Mouse (Mus musculus): Measurements from ENCODE around the gene Gm884. TPM values are rescaled to one million over a fixed set of nuclear protein-coding genes. Genes with fewer than 3 reads are reported as not detected.
A peak's percentile ranks its signal among the peaks of the same experiment; 100 is the strongest.

The Gm884 gene
- polyA plus RNA-seq (2014; fragmentation: Nextera tagmentation; extraction: Ambion mirVana), result not detected in 2 replicates

DNA sequence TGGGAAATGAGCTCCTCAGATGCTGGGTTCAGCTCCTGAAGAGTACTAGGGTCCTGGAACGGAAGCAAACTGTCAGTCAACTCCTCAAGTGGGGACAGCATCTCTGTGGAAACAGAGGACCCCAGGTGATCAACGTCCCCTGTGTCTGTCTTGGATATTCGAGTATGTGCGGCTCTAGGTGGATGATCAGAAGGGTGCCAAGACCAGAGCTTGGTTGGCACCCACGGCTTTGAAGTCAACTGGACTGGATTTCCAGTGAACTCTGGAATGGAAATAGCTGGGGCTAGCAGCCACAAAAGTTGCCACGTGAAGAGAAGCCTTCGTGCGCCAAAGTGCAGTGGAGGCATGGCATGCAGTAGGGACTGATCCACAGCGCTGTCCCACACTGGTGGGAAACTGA is at the start of gene Gm884:
Gene Gm884 (minus strand): TSS at position 101 of the 400 bp plus-strand sequence.
- no peak within 1 kb of the TSS for H3K27ac ChIP-seq (ENCODE audit: low read depth, low read length)
- H3K9ac ChIP-seq (ENCODE audit: low read depth, low read length), result no peak within 1 kb of the TSS
- WGBS, result 84% methylated on average over 9 of the region's 9 CpGs
- no peak within 1 kb of the TSS for H3K4me2 ChIP-seq (replicated peaks; ENCODE audit: low read depth, low read length)
- DNase-seq (ENCODE audit: low spot score), result no peak
- no peaks in the 10 kb centered on the region for H3K9me3 ChIP-seq (ENCODE audit: control insufficient read depth, low read length)
- H3K4me3 ChIP-seq (ENCODE audit: low read depth, low read length), result no peak within 1 kb of the TSS
- H3K4me1 ChIP-seq (replicated peaks; ENCODE audit: control insufficient read depth, insufficient read depth, low read length), result no peaks in the 10 kb centered on the region
- no peaks in the 10 kb centered on the region for H3K27me3 ChIP-seq (ENCODE audit: control insufficient read depth, insufficient read depth, low read length)
- no peaks in the 10 kb centered on the region for H3K36me3 ChIP-seq (ENCODE audit: control insufficient read depth, insufficient read depth, low read length)
- no peak for ATAC-seq (ENCODE audit: low FRiP score)

DNA sequence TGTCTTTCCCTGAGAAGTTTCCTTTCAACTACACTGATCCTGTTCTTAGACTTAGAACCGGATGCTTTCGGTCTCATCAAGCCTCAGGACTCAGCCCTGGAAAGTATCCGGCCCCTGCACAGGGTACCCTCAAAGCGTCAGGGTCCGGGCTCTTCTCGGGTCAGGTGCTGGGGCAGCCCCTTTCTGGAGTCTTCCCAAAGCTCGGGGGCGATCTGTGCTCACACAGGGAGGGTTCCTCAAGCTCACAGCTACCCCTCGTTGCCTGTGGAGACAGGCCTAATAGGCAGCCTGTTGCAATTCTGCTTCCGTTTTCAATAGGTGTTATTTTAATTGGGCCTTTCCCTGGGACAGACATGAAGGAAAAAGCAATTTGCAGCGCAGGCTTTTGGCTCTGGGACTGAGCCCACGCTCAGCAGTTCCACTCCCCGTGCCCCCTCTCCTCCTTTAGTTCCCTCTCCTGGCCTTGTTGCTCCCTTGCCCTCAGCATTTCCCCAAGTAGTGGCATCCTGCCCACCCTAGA is 46.0 kb upstream of the Gm884 start:
- no peak overlapping the region for H3K27ac ChIP-seq (ENCODE audit: low read depth, low read length)
- H3K27me3 ChIP-seq (ENCODE audit: control insufficient read depth, insufficient read depth, low read length), result no peaks in the 10 kb centered on the region
- DNase-seq (ENCODE audit: low spot score) (no peak), ATAC-seq (ENCODE audit: low FRiP score) (no peak)
- H3K9ac ChIP-seq (ENCODE audit: low read depth, low read length), result no peak overlapping the region
- H3K4me2 ChIP-seq (replicated peaks; ENCODE audit: low read depth, low read length), result no peak overlapping the region
- 64% methylated on average over 13 of the region's 13 CpGs for WGBS
- H3K9me3 ChIP-seq (ENCODE audit: control insufficient read depth, low read length), result no peaks in the 10 kb centered on the region
- H3K4me1 ChIP-seq (replicated peaks; ENCODE audit: control insufficient read depth, insufficient read depth, low read length), result peaks cover 2% of the 10 kb centered on the region; the same call in 1 of the 2 replicates
- H3K36me3 ChIP-seq (ENCODE audit: control insufficient read depth, insufficient read depth, low read length), result no peaks in the 10 kb centered on the region
- H3K4me3 ChIP-seq (ENCODE audit: low read depth, low read length), result no peak overlapping the region

DNA sequence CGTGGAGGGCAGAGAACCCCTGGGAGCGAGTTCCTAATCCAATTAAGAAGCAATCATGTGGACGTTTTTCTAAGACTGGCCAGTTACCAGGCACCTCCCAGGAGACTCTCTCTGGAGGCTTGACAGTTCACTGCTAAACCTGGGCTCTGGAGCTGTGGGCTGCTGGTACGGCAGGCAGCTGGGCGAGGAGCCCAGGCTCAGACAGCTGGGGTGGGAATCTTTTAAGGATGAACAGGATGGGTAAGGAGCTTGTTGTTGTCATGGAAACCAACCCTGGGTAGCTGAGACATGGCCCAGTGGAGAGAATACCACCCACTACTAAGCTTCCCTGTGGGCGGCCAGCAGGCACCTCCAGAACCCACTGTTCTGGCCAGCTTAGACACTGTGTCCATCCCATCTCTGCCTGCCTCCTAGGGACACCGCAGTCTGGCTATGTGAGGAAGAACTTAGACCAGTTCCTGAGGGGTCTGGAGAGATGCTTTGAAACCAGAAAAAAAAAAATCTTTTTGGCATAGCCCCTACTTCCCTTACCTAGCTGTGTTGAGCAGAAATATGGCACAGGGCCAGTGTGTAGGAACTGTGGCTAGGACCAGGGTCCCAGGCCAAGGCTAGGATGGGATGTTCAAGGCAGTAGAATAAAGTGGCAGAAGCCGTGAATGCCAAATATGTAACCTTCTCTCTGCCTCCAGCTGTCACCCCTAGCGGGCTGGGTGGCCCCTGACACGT is 45.4 kb upstream of the Gm884 start:
- H3K9me3 ChIP-seq (ENCODE audit: control insufficient read depth, low read length), result no peaks in the 10 kb centered on the region
- H3K27ac ChIP-seq (ENCODE audit: low read depth, low read length), result no peak overlapping the region
- H3K4me2 ChIP-seq (replicated peaks; ENCODE audit: low read depth, low read length), result no peak overlapping the region
- ATAC-seq (ENCODE audit: low FRiP score), result no peak
- peaks cover 2% of the 10 kb centered on the region; the same call in 1 of the 2 replicates for H3K4me1 ChIP-seq (replicated peaks; ENCODE audit: control insufficient read depth, insufficient read depth, low read length)
- H3K4me3 ChIP-seq (ENCODE audit: low read depth, low read length), result no peak overlapping the region
- H3K36me3 ChIP-seq (ENCODE audit: control insufficient read depth, insufficient read depth, low read length), result no peaks in the 10 kb centered on the region
- H3K9ac ChIP-seq (ENCODE audit: low read depth, low read length), result no peak overlapping the region
- DNase-seq (ENCODE audit: low spot score), result peak; percentile 29
- 30% methylated on average over 10 of the region's 10 CpGs for WGBS
- H3K27me3 ChIP-seq (ENCODE audit: control insufficient read depth, insufficient read depth, low read length), result no peaks in the 10 kb centered on the region

GRCm38 (mm10) chr11:103665695-103666094 is 44.8 kb upstream of the Gm884 start:
- Histone ChIP-seq H3K27me3 (ENCODE audit: control insufficient read depth, insufficient read depth, low read length) (no peaks in the 10 kb centered on the region), H3K4me3 (ENCODE audit: low read depth, low read length) (no peak overlapping the region), H3K27ac (ENCODE audit: low read depth, low read length) (no peak overlapping the region), H3K36me3 (ENCODE audit: control insufficient read depth, insufficient read depth, low read length) (no peaks in the 10 kb centered on the region), H3K9me3 (ENCODE audit: control insufficient read depth, low read length) (no peaks in the 10 kb centered on the region), H3K9ac (ENCODE audit: low read depth, low read length) (no peak overlapping the region), H3K4me1 (replicated peaks; ENCODE audit: control insufficient read depth, insufficient read depth, low read length) (peaks cover 2% of the 10 kb centered on the region; the same call in 1 of the 2 replicates), H3K4me2 (replicated peaks; ENCODE audit: low read depth, low read length) (no peak overlapping the region)
- 67% methylated on average over 1 of the region's 1 CpGs for WGBS
- ATAC-seq (ENCODE audit: low FRiP score), result no peak
- DNase-seq (ENCODE audit: low spot score), result no peak

DNA sequence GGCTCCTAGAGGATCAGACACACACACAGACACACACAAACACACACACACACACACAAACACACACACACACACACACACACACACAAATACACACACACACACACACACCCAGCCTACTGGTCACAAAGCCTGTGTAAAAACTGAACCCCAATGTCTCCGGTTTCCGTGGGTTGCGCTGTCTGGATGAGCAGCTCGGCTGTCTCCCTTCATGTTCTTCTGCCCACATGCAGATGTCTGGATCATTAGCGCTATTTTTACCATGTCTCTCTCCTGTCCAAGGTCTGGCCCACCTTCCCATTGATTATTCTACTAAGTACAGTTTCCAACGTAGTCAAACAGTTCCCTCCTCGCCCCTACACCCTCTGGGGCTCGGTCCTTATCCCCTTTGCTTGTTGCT is 42.2 kb upstream of the Gm884 start:
- H3K4me2 ChIP-seq (replicated peaks; ENCODE audit: low read depth, low read length), result no peak overlapping the region

DNA sequence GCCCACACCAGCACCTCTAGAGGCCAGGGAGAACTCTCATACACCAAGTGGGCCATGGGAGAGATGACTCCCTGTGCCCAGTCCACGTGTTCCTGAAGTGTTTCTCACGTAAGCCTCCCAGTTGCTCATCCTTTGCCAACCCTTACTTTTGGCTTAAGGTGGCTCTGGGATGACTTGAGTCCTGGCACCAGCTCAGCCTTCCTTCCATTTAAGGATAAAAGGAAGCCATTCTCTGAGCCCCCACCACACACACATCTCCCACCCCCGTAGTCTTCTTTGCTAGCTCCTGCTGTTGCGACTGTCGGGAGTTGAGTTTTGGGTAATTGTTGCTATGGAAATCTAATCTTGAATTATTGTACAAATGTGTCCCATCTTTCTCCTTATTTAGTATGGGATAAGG is 41.6 kb upstream of the Gm884 start:
- 85% methylated on average over 5 of the region's 5 CpGs for WGBS
- Histone ChIP-seq H3K4me1 (replicated peaks; ENCODE audit: control insufficient read depth, insufficient read depth, low read length) (peaks cover 2% of the 10 kb centered on the region; the same call in 1 of the 2 replicates), H3K4me2 (replicated peaks; ENCODE audit: low read depth, low read length) (no peak overlapping the region), H3K27me3 (ENCODE audit: control insufficient read depth, insufficient read depth, low read length) (no peaks in the 10 kb centered on the region), H3K36me3 (ENCODE audit: control insufficient read depth, insufficient read depth, low read length) (no peaks in the 10 kb centered on the region), H3K27ac (ENCODE audit: low read depth, low read length) (no peak overlapping the region), H3K9ac (ENCODE audit: low read depth, low read length) (no peak overlapping the region), H3K4me3 (ENCODE audit: low read depth, low read length) (no peak overlapping the region), H3K9me3 (ENCODE audit: control insufficient read depth, low read length) (no peaks in the 10 kb centered on the region)
- ATAC-seq (ENCODE audit: low FRiP score) (no peak), DNase-seq (ENCODE audit: low spot score) (no peak)

More for the DNA sequence above, 42.2 kb upstream of the Gm884 start:
- 90% methylated on average over 8 of the region's 8 CpGs for WGBS
- H3K9ac ChIP-seq (ENCODE audit: low read depth, low read length), result no peak overlapping the region
- H3K4me1 ChIP-seq (replicated peaks; ENCODE audit: control insufficient read depth, insufficient read depth, low read length), result peaks cover 2% of the 10 kb centered on the region; the same call in 1 of the 2 replicates
- H3K4me3 ChIP-seq (ENCODE audit: low read depth, low read length), result no peak overlapping the region
- ATAC-seq (ENCODE audit: low FRiP score) (no peak), DNase-seq (ENCODE audit: low spot score) (no peak)
- H3K36me3 ChIP-seq (ENCODE audit: control insufficient read depth, insufficient read depth, low read length), result no peaks in the 10 kb centered on the region
- H3K27ac ChIP-seq (ENCODE audit: low read depth, low read length), result no peak overlapping the region
- no peaks in the 10 kb centered on the region for H3K27me3 ChIP-seq (ENCODE audit: control insufficient read depth, insufficient read depth, low read length)
- H3K9me3 ChIP-seq (ENCODE audit: control insufficient read depth, low read length), result no peaks in the 10 kb centered on the region

GRCm38 (mm10) chr11:103661863-103662262 is 40.9 kb upstream of the Gm884 start:
- H3K4me3 ChIP-seq (ENCODE audit: low read depth, low read length), result no peak overlapping the region
- no peak overlapping the region for H3K9ac ChIP-seq (ENCODE audit: low read depth, low read length)
- H3K4me2 ChIP-seq (replicated peaks; ENCODE audit: low read depth, low read length), result no peak overlapping the region
- H3K9me3 ChIP-seq (ENCODE audit: control insufficient read depth, low read length), result no peaks in the 10 kb centered on the region
- peaks cover 2% of the 10 kb centered on the region; the same call in 1 of the 2 replicates for H3K4me1 ChIP-seq (replicated peaks; ENCODE audit: control insufficient read depth, insufficient read depth, low read length)
- no peaks in the 10 kb centered on the region for H3K36me3 ChIP-seq (ENCODE audit: control insufficient read depth, insufficient read depth, low read length)
- no peak for ATAC-seq (ENCODE audit: low FRiP score)
- H3K27me3 ChIP-seq (ENCODE audit: control insufficient read depth, insufficient read depth, low read length), result no peaks in the 10 kb centered on the region
- DNase-seq (ENCODE audit: low spot score), result no peak
- no peak overlapping the region for H3K27ac ChIP-seq (ENCODE audit: low read depth, low read length)
- WGBS, result 75% methylated on average over 4 of the region's 4 CpGs

GRCm38 (mm10) chr11:103658189-103658588 is 37.2 kb upstream of the Gm884 start:
- no peak overlapping the region for H3K4me3 ChIP-seq (ENCODE audit: low read depth, low read length)
- WGBS, result 84% methylated on average over 7 of the region's 7 CpGs
- H3K27me3 ChIP-seq (ENCODE audit: control insufficient read depth, insufficient read depth, low read length), result peaks cover 5% of the 10 kb centered on the region
- H3K36me3 ChIP-seq (ENCODE audit: control insufficient read depth, insufficient read depth, low read length), result no peaks in the 10 kb centered on the region
- no peak overlapping the region for H3K27ac ChIP-seq (ENCODE audit: low read depth, low read length)
- H3K4me2 ChIP-seq (replicated peaks; ENCODE audit: low read depth, low read length), result no peak overlapping the region
- no peaks in the 10 kb centered on the region for H3K4me1 ChIP-seq (replicated peaks; ENCODE audit: control insufficient read depth, insufficient read depth, low read length)
- no peak overlapping the region for H3K9ac ChIP-seq (ENCODE audit: low read depth, low read length)
- DNase-seq (ENCODE audit: low spot score) (no peak), ATAC-seq (ENCODE audit: low FRiP score) (no peak)
- H3K9me3 ChIP-seq (ENCODE audit: control insufficient read depth, low read length), result no peaks in the 10 kb centered on the region

DNA sequence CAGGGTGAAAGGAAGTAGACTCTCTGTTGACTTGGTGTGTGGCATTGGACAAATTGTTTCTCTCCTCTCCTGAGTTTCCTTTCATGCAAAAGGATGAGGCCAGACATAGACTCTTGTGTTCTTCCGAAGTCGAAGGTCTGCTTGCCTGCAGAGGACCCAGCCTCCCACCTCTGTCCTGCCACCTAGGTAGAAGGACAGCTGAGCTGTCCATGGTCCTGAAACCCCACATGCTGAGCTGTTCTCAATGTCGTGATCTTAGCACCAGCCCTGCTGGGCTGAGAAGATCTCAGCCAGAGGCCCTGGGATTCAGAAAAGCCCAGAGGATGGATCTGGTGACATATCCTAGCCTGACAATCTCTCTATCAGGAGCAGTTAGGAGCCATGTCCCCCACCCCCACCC is 35.6 kb upstream of the Gm884 start:
- no peaks in the 10 kb centered on the region for H3K36me3 ChIP-seq (ENCODE audit: control insufficient read depth, insufficient read depth, low read length)
- 18% methylated on average over 3 of the region's 3 CpGs for WGBS
- ATAC-seq (ENCODE audit: low FRiP score), result no peak
- peaks cover 20% of the 10 kb centered on the region for H3K27me3 ChIP-seq (ENCODE audit: control insufficient read depth, insufficient read depth, low read length)
- H3K4me1 ChIP-seq (replicated peaks; ENCODE audit: control insufficient read depth, insufficient read depth, low read length), result no peaks in the 10 kb centered on the region
- H3K4me2 ChIP-seq (replicated peaks; ENCODE audit: low read depth, low read length), result no peak overlapping the region
- H3K9ac ChIP-seq (ENCODE audit: low read depth, low read length), result no peak overlapping the region
- H3K4me3 ChIP-seq (ENCODE audit: low read depth, low read length), result no peak overlapping the region
- no peak overlapping the region for H3K27ac ChIP-seq (ENCODE audit: low read depth, low read length)
- no peaks in the 10 kb centered on the region for H3K9me3 ChIP-seq (ENCODE audit: control insufficient read depth, low read length)
- peak; percentile 66 for DNase-seq (ENCODE audit: low spot score)

All from hindbrain, embryonic 11.5 days (tissue).